Mouse (Mus musculus): ENCODE measurements around the gene Zfp277.

DNA sequence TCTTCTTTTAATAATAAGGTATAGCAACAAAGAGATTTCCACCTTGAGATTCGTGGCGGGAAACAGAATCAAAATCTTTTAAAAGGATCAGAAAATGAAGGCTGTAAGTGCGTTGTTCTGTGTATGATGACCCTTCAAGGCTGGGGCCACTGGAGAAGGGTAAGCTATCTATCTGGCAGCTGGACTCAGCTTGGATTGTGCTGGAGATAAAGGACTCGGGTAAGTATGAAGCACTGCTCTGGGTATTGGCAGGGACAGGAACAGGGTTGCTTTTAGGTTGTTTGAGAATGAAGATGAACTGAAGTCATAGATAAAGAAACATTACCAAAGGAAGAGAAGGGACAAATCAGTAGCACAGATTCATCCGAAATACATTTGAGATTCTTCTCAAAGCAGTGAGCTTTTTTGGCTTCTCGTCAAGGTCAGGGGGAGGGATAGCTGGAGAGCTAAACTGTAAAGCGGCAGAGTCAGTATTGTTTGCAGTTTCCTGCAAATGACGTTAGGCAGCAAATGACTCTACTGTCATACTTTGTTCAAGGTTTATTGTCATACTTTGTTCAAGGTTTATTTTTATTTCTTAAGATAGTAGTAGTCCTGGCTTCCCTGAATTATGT, 30.3 kb downstream of the Zfp277 start:
- no peak for TF ChIP-seq CTCF (IDR thresholded peaks at IDR 0.05; ENCODE audit: low read depth)
- TF ChIP-seq EP300 (optimal IDR thresholded peaks at IDR 0.05): no peak
